Mouse (Mus musculus) kidney, embryonic 15.5 days (tissue): ENCODE data around the gene Nfrkb. TPM values are rescaled to one million over a fixed set of nuclear protein-coding genes. Genes with fewer than 3 reads are reported as not detected.

ENCODE experiments used
- ATAC-seq: fragments of 200-750 bp; cut with Nextera tagmentation; replicated peaks from 2 replicates; pipeline ENCODE4 v1.8.0; 2017; ENCODE audit warnings: moderate TSS enrichment; ENCODE audit not compliant: low FRiP score
- H3K27ac ChIP-seq: fragments of 300-500 bp; sonication (generic); 2 replicates; pipeline ENCODE4 v1.5.1; 2015; ENCODE audit warnings: mild to moderate bottlenecking, inconsistent platforms
- H3K27me3 ChIP-seq: fragments of 300-500 bp; sonication (generic); 2 replicates; pipeline ENCODE4 v1.6.1; 2015; ENCODE audit warnings: inconsistent platforms
- H3K36me3 ChIP-seq: fragments of 300-500 bp; sonication (generic); 2 replicates; pipeline ENCODE4 v1.6.1; 2015; ENCODE audit warnings: inconsistent platforms
- H3K4me1 ChIP-seq: fragments of 300-500 bp; sonication (generic); 2 replicates; pipeline ENCODE4 v1.6.1; 2015; ENCODE audit warnings: inconsistent platforms
- H3K4me2 ChIP-seq: fragments of 300-500 bp; sonication (generic); 2 replicates; pipeline ENCODE4 v1.6.1; 2015; ENCODE audit warnings: moderate library complexity, mild to moderate bottlenecking, inconsistent platforms
- H3K4me3 ChIP-seq: fragments of 300-500 bp; sonication (generic); replicated peaks from 2 replicates; pipeline ENCODE4 v1.5.1; 2015; ENCODE audit warnings: mild to moderate bottlenecking, inconsistent platforms
- H3K9ac ChIP-seq: fragments of 300-500 bp; sonication (generic); 2 replicates; pipeline ENCODE4 v1.6.1; 2015; ENCODE audit warnings: mild to moderate bottlenecking, inconsistent platforms
- H3K9me3 ChIP-seq: fragments of 300-500 bp; sonication (generic); replicated peaks from 2 replicates; pipeline ENCODE4 v1.6.1; 2016; ENCODE audit warnings: inconsistent platforms
- WGBS: fragments of 180-500 bp; shearing (Covaris S2); methylation state at CpG from one replicate; pipeline ENCODE4 v1.1.7; 2015; ENCODE audit warnings: mixed read lengths; 5-methylcytosine and 5-hydroxymethylcytosine counted together
- polyA plus RNA-seq: library from polyadenylated mRNA; unstranded; fragments of >200 nt; fragmentation: Nextera tagmentation; extraction: Ambion mirVana; gene quantifications from 2 replicates; pipeline ENCODE4 v1.2.1, GENCODE M21; 2015

The Nfrkb gene
- polyA plus RNA-seq, 1 experiment from 2014 or later: 21.3 TPM

- Histone ChIP-seq H3K4me1 (peaks cover 4% of the 10 kb centered on the region; the same call in 1 of the 2 replicates), H3K4me2 (no peak overlapping the region), H3K9ac (no peak overlapping the region), H3K9me3 (no peaks in the 10 kb centered on the region), H3K27me3 (no peaks in the 10 kb centered on the region), H3K27ac (no peak overlapping the region), H3K4me3 (no peak overlapping the region), H3K36me3 (no peaks in the 10 kb centered on the region)
- no peak for ATAC-seq
- 46% methylated on average over 5 of the region's 5 CpGs for WGBS
These were observed 45.8 kb downstream of the Nfrkb start for GRCm38 (mm10) chr9:31431751-31432150.

GRCm38 (mm10) chr9:31432336-31432975 lies 46.5 kb downstream of the Nfrkb start:
- WGBS: 68% methylated on average over 7 of the region's 7 CpGs

GRCm38 (mm10) chr9:31433431-31433830 lies 47.4 kb downstream of the Nfrkb start:
- WGBS: 80% methylated on average over 3 of the region's 3 CpGs
- Histone ChIP-seq H3K36me3 (no peaks in the 10 kb centered on the region), H3K9ac (no peak overlapping the region), H3K27me3 (no peaks in the 10 kb centered on the region), H3K4me1 (0 out of 2 replicates have a peak, but pooled peaks cover 4% of the 10 kb centered on the region), H3K4me2 (no peak overlapping the region), H3K4me3 (no peak overlapping the region), H3K9me3 (no peaks in the 10 kb centered on the region), H3K27ac (no peak overlapping the region)
- ATAC-seq: no peak

More at GRCm38 (mm10) chr9:31432336-31432975, 46.5 kb downstream of the Nfrkb start:
- Histone ChIP-seq H3K27me3 (no peaks in the 10 kb centered on the region), H3K4me1 (peaks cover 4% of the 10 kb centered on the region; the same call in 1 of the 2 replicates), H3K9ac (no peak overlapping the region), H3K27ac (0 out of 2 replicates have a peak overlapping the region, but pooled peaks have one; percentile 22), H3K4me2 (no peak overlapping the region), H3K36me3 (no peaks in the 10 kb centered on the region), H3K9me3 (no peaks in the 10 kb centered on the region), H3K4me3 (no peak overlapping the region)
- peak; percentile 56; the same call in 1 of the 2 replicates for ATAC-seq

GRCm38 (mm10) chr9:31435415-31435814 lies 49.4 kb downstream of the Nfrkb start:
- Histone ChIP-seq H3K27ac (no peak overlapping the region), H3K36me3 (no peaks in the 10 kb centered on the region), H3K9ac (no peak overlapping the region), H3K4me1 (0 out of 2 replicates have a peak, but pooled peaks cover 4% of the 10 kb centered on the region), H3K9me3 (no peaks in the 10 kb centered on the region), H3K27me3 (no peaks in the 10 kb centered on the region), H3K4me3 (no peak overlapping the region), H3K4me2 (no peak overlapping the region)
- ATAC-seq: no peak
- WGBS: 87% methylated on average over 8 of the region's 8 CpGs

GRCm38 (mm10) chr9:31437861-31438260 lies 51.9 kb downstream of the Nfrkb start:
- Histone ChIP-seq H3K4me1 (no peaks in the 10 kb centered on the region), H3K27ac (peak overlapping the region; percentile 45; the same call in 1 of the 2 replicates), H3K36me3 (no peaks in the 10 kb centered on the region), H3K9me3 (no peaks in the 10 kb centered on the region), H3K9ac (no peak overlapping the region), H3K4me2 (no peak overlapping the region), H3K4me3 (no peak overlapping the region), H3K27me3 (no peaks in the 10 kb centered on the region)
- 0 out of 2 replicates have a peak, but pooled peaks have one; percentile 62 for ATAC-seq
- 60% methylated on average over 7 of the region's 7 CpGs for WGBS

GRCm38 (mm10) chr9:31438834-31439233 lies 52.8 kb downstream of the Nfrkb start:
- no peaks in the 10 kb centered on the region for H3K9me3 ChIP-seq

GRCm38 (mm10) chr9:31439341-31439740 lies 53.3 kb downstream of the Nfrkb start:
- no peak for ATAC-seq
- H3K4me3 ChIP-seq: no peak overlapping the region
- no peaks in the 10 kb centered on the region for H3K36me3 ChIP-seq
- H3K9ac ChIP-seq: no peak overlapping the region
- WGBS: 88% methylated on average over 6 of the region's 6 CpGs
- H3K9me3 ChIP-seq: no peaks in the 10 kb centered on the region
- no peak overlapping the region for H3K4me2 ChIP-seq
- H3K27me3 ChIP-seq: no peaks in the 10 kb centered on the region
- H3K4me1 ChIP-seq: 0 out of 2 replicates have a peak, but pooled peaks cover 2% of the 10 kb centered on the region
- no peak overlapping the region for H3K27ac ChIP-seq

More at GRCm38 (mm10) chr9:31438834-31439233, 52.8 kb downstream of the Nfrkb start:
- Histone ChIP-seq H3K4me2 (no peak overlapping the region), H3K36me3 (no peaks in the 10 kb centered on the region), H3K9ac (no peak overlapping the region), H3K27ac (peak overlapping the region; percentile 60), H3K27me3 (no peaks in the 10 kb centered on the region), H3K4me3 (no peak overlapping the region), H3K4me1 (no peaks in the 10 kb centered on the region)
- no peak for ATAC-seq
- 67% methylated on average over 5 of the region's 5 CpGs for WGBS

- 88% methylated on average over 5 of the region's 5 CpGs for WGBS
- H3K4me3 ChIP-seq: no peak overlapping the region
- H3K4me2 ChIP-seq: no peak overlapping the region
- no peaks in the 10 kb centered on the region for H3K36me3 ChIP-seq
- H3K4me1 ChIP-seq: 0 out of 2 replicates have a peak, but pooled peaks cover 4% of the 10 kb centered on the region
- H3K9me3 ChIP-seq: no peaks in the 10 kb centered on the region
- no peaks in the 10 kb centered on the region for H3K27me3 ChIP-seq
- ATAC-seq: no peak
- no peak overlapping the region for H3K27ac ChIP-seq
- no peak overlapping the region for H3K9ac ChIP-seq
These were observed 54.4 kb downstream of the Nfrkb start for GRCm38 (mm10) chr9:31440366-31440765.

- Histone ChIP-seq H3K4me3 (no peak overlapping the region), H3K27me3 (no peaks in the 10 kb centered on the region), H3K9me3 (no peaks in the 10 kb centered on the region), H3K27ac (no peak overlapping the region), H3K36me3 (no peaks in the 10 kb centered on the region), H3K4me2 (no peak overlapping the region), H3K4me1 (0 out of 2 replicates have a peak, but pooled peaks cover 7% of the 10 kb centered on the region), H3K9ac (no peak overlapping the region)
- 87% methylated on average over 3 of the region's 3 CpGs for WGBS
- no peak for ATAC-seq
These were observed 55.5 kb downstream of the Nfrkb start for GRCm38 (mm10) chr9:31441487-31441886.

- Histone ChIP-seq H3K9me3 (no peaks in the 10 kb centered on the region), H3K36me3 (no peaks in the 10 kb centered on the region), H3K4me1 (0 out of 2 replicates have a peak, but pooled peaks cover 7% of the 10 kb centered on the region), H3K4me3 (no peak overlapping the region), H3K27ac (no peak overlapping the region), H3K9ac (no peak overlapping the region), H3K4me2 (no peak overlapping the region), H3K27me3 (no peaks in the 10 kb centered on the region)
- no peak for ATAC-seq
- 74% methylated on average over 8 of the region's 8 CpGs for WGBS
These were observed 58.2 kb downstream of the Nfrkb start for GRCm38 (mm10) chr9:31444236-31444635.

GRCm38 (mm10) chr9:31449145-31449772 lies 63.3 kb downstream of the Nfrkb start:
- WGBS: 80% methylated on average over 7 of the region's 7 CpGs
- H3K4me2 ChIP-seq: 0 out of 2 replicates have a peak overlapping the region, but pooled peaks have one; percentile 13
- no peak overlapping the region for H3K27ac ChIP-seq
- ATAC-seq: no peak
- no peaks in the 10 kb centered on the region for H3K27me3 ChIP-seq
- H3K9me3 ChIP-seq: no peaks in the 10 kb centered on the region
- no peaks in the 10 kb centered on the region for H3K36me3 ChIP-seq
- no peak overlapping the region for H3K9ac ChIP-seq
- peaks cover 13% of the 10 kb centered on the region for H3K4me1 ChIP-seq
- no peak overlapping the region for H3K4me3 ChIP-seq

GRCm38 (mm10) chr9:31452166-31452565 lies 66.2 kb downstream of the Nfrkb start:
- H3K27ac ChIP-seq: no peak overlapping the region
- no peak overlapping the region for H3K9ac ChIP-seq
- 14% methylated on average over 10 of the region's 10 CpGs for WGBS
- H3K27me3 ChIP-seq: no peaks in the 10 kb centered on the region
- H3K4me2 ChIP-seq: peak overlapping the region; percentile 27; the same call in 1 of the 2 replicates
- no peaks in the 10 kb centered on the region for H3K9me3 ChIP-seq
- no peaks in the 10 kb centered on the region for H3K36me3 ChIP-seq
- no peak overlapping the region for H3K4me3 ChIP-seq
- no peak for ATAC-seq
- H3K4me1 ChIP-seq: peaks cover 7% of the 10 kb centered on the region
